Comparison of ENCODE assay signal across 11 mouse cellular contexts in the genomic region with DNA sequence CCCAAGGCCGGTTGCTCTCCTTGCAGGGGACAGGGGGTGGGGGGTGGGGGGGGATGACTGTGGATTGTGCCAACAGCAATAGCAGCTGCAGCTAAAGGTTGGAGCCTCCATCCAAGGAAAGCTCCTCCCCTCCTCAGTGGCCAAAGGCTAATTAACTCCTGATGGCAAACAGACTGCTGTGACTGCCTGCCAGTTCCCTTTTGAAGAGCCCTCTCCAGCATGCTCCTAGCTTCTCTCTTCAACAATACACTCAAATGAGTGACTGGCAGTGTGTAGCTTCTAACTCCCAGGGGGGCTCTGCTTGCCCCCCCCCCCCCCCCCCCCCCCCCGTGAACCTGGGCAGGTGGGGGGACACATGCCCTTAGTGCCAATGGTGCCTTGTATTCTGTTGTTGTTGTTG.
DNase-seq lines count a peak whose midpoint lies in the region; ATAC-seq and TF ChIP-seq lines count a peak whose summit lies in the region.
"Had no signal": no experiment of that assay in that cellular context is flagged by ENCODE, and none has a peak within 500 bp of the region (broad histone marks: within the 10 kb centered on the region; RNA-seq: fewer than 3 reads in every experiment).

No protein-coding gene starts in this region.

- H3K9ac ChIP-seq in midbrain, embryonic 14.5 days (replicated peaks; ENCODE audit: low read length): no peak overlapping the region

- no peak overlapping the region for H3K4me3 ChIP-seq in midbrain, embryonic 14.5 days (replicated peaks; ENCODE audit: low read depth, low read length)
- H3K4me3 ChIP-seq in midbrain, embryonic 10.5 days: no peak overlapping the region
- no peak overlapping the region for H3K4me3 ChIP-seq in kidney, adult 2 months (ENCODE audit: insufficient read depth, low read depth, low read length)
- no peak overlapping the region for H3K4me3 ChIP-seq in small intestine, adult 2 months (ENCODE audit: low read depth, low read length)
- H3K4me3 ChIP-seq: myocyte had no signal

- 14% methylated on average over 1 of the region's 2 CpGs for WGBS in midbrain, embryonic 14.5 days
- 15% methylated on average over 2 of the region's 2 CpGs for WGBS in midbrain, embryonic 10.5 days
- 11% methylated on average over 2 of the region's 2 CpGs for WGBS in kidney, adult 2 months
- WGBS in small intestine, adult 2 months: 19% methylated on average over 2 of the region's 2 CpGs

- H3K4me1 ChIP-seq in midbrain, embryonic 14.5 days (ENCODE audit: control insufficient read depth, insufficient read depth, low read length): no peaks in the 10 kb centered on the region
- H3K4me1 ChIP-seq in midbrain, embryonic 10.5 days: peaks cover 16% of the 10 kb centered on the region
- H3K4me1 ChIP-seq in kidney, adult 2 months (ENCODE audit: control insufficient read depth, insufficient read depth, low read length): peaks cover 9% of the 10 kb centered on the region; the same call in 1 of the 2 replicates
- H3K4me1 ChIP-seq in small intestine, adult 2 months (ENCODE audit: control insufficient read depth, insufficient read depth, insufficient read length, low read length): peaks cover 7% of the 10 kb centered on the region; the same call in 1 of the 2 replicates

- no peaks in the 10 kb centered on the region for H3K9me3 ChIP-seq in midbrain, embryonic 14.5 days (ENCODE audit: control insufficient read depth, low read length)
- H3K9me3 ChIP-seq in midbrain, embryonic 10.5 days (replicated peaks): no peaks in the 10 kb centered on the region

- no peak for TF ChIP-seq CTCF in kidney, adult 2 months (conservative IDR thresholded peaks at IDR 0.05; ENCODE audit: insufficient read depth, insufficient read length, low read depth, low read length)
- no peak for TF ChIP-seq CTCF in small intestine, adult 2 months (IDR thresholded peaks at IDR 0.05; ENCODE audit: extremely low read depth, insufficient read length, insufficient replicate concordance, low read depth, low read length)

- H3K27me3 ChIP-seq in midbrain, embryonic 14.5 days (ENCODE audit: control insufficient read depth, insufficient read depth, low read length): no peaks in the 10 kb centered on the region
- H3K27me3 ChIP-seq in midbrain, embryonic 10.5 days (ENCODE audit: low read depth, poor library complexity, severe bottlenecking): no peaks in the 10 kb centered on the region
- H3K27me3 ChIP-seq in kidney, adult 2 months (replicated peaks; ENCODE audit: control insufficient read depth, insufficient read depth, low read length): no peaks in the 10 kb centered on the region
- H3K27me3 ChIP-seq in small intestine, adult 2 months (ENCODE audit: control insufficient read depth, insufficient read depth, low read length): no peaks in the 10 kb centered on the region

- no peak for TF ChIP-seq POLR2A in kidney, adult 2 months (IDR thresholded peaks at IDR 0.05; ENCODE audit: low read depth, low read length)
- TF ChIP-seq POLR2A in small intestine, adult 2 months (IDR thresholded peaks at IDR 0.05; ENCODE audit: low read depth, low read length): no peak

- H3K36me3 ChIP-seq in midbrain, embryonic 14.5 days (ENCODE audit: control insufficient read depth, insufficient read depth, low read length): no peaks in the 10 kb centered on the region
- H3K36me3 ChIP-seq in midbrain, embryonic 10.5 days: no peaks in the 10 kb centered on the region
- no peaks in the 10 kb centered on the region for H3K36me3 ChIP-seq in kidney, adult 2 months (ENCODE audit: control insufficient read depth, insufficient read depth, low read length)
- H3K36me3 ChIP-seq in small intestine, adult 2 months (ENCODE audit: control insufficient read depth, insufficient read depth, low read length): no peaks in the 10 kb centered on the region

- no peak for ATAC-seq in midbrain, embryonic 14.5 days (ENCODE audit: low FRiP score, low TSS enrichment)
- no peak for ATAC-seq in activated CD4-positive, CD25-positive, alpha-beta regulatory T cell, adult 4 months

- DNase-seq in midbrain, embryonic 14.5 days: peak; percentile 37
- no peak for DNase-seq in midbrain, embryonic 10.5 days (ENCODE audit: low spot score)
- DNase-seq in fibroblast of lung, adult 2 months (ENCODE audit: low read depth): peak; percentile 50
- peak; percentile 78 for DNase-seq in kidney, adult 2 months
- no peak for DNase-seq in layer of hippocampus, postnatal 25 days (ENCODE audit: extremely low spot score in 1 of 2, low spot score in 1 of 2)
- DNase-seq: heart, postnatal 36 days; right cerebral cortex, postnatal 4 days; thymus, postnatal 36 days had no signal

- no peak overlapping the region for H3K4me2 ChIP-seq in midbrain, embryonic 14.5 days (ENCODE audit: low read length)

- H3K27ac ChIP-seq in midbrain, embryonic 14.5 days (replicated peaks; ENCODE audit: low read depth, low read length): no peak overlapping the region
- H3K27ac ChIP-seq in midbrain, embryonic 10.5 days (replicated peaks): no peak overlapping the region
- no peak overlapping the region for H3K27ac ChIP-seq in kidney, adult 2 months (ENCODE audit: insufficient read depth, low read depth, low read length)
- peak overlapping the region; percentile 79 for H3K27ac ChIP-seq in small intestine, adult 2 months (ENCODE audit: insufficient read depth, low read depth, low read length)

Comparison
In these comparisons a context has a peak if more than half of its experiments do, and no peak if none do; other contexts are left out.
1. DNase-seq: peak in midbrain, embryonic 14.5 days (single experiment), fibroblast of lung, adult 2 months (single experiment) and kidney, adult 2 months (single experiment); none in midbrain, embryonic 10.5 days (single experiment) and layer of hippocampus, postnatal 25 days (0 of 2).